Mouse (Mus musculus) cerebellum, adult 2 months (tissue): ENCODE data around the gene Tmem198. TPM values are rescaled to one million over a fixed set of nuclear protein-coding genes. Genes with fewer than 3 reads are reported as not detected.

Experiments used
- DNase-seq, 2 experiments: peaks; one replicate each; pipeline ENCODE4 v3.0.0; 2021
- H3K27ac ChIP-seq: fragments of 200-500 bp; 2 replicates; pipeline ENCODE4 v1.5.1; 2012; ENCODE audit warnings: low read length, control low read depth, inconsistent platforms; ENCODE audit not compliant: insufficient read depth
- H3K27me3 ChIP-seq: fragments of 200-500 bp; 2 replicates; pipeline ENCODE4 v1.6.1; 2012; ENCODE audit warnings: inconsistent platforms, mild to moderate bottlenecking, low read length, moderate library complexity; ENCODE audit not compliant: control insufficient read depth, insufficient read depth
- H3K4me1 ChIP-seq: fragments of 200-500 bp; 2 replicates; pipeline ENCODE4 v1.6.1; 2011; ENCODE audit warnings: low read length; ENCODE audit not compliant: control insufficient read depth, insufficient read depth
- H3K4me3 ChIP-seq: fragments of 200-500 bp; replicated peaks from 2 replicates; pipeline ENCODE3; 2011; ENCODE audit warnings: mild to moderate bottlenecking, low read depth, low read length, control low read depth; ENCODE audit not compliant: insufficient read depth
- CTCF ChIP-seq: fragments of 200-500 bp; IDR thresholded peaks from 2 replicates; pipeline ENCODE4 v1.5.1; 2011; ENCODE audit warnings: low read depth, mild to moderate bottlenecking, control low read depth, low read length, moderate library complexity, borderline replicate concordance; ENCODE audit not compliant: insufficient read depth
- POLR2A ChIP-seq: fragments of 200-500 bp; IDR thresholded peaks from 2 replicates; pipeline ENCODE4 v1.6.1; 2011; ENCODE audit warnings: low read length, control low read depth, borderline replicate concordance; ENCODE audit not compliant: insufficient read depth
- WGBS: fragments of 180-500 bp; shearing (Covaris S2); methylation state at CpG from one replicate; pipeline ENCODE4 v1.1.7; 2018; 5-methylcytosine and 5-hydroxymethylcytosine counted together
- polyA plus RNA-seq: library from polyadenylated mRNA; depleted of rRNA; stranded (reverse); fragments of >200 nt; gene quantifications from 2 replicates; pipeline ENCODE4 v1.2.3, GENCODE M21; 2012; rRNA removed

The Tmem198 gene
- polyA plus RNA-seq, 1 experiment = 41.3 TPM

DNA sequence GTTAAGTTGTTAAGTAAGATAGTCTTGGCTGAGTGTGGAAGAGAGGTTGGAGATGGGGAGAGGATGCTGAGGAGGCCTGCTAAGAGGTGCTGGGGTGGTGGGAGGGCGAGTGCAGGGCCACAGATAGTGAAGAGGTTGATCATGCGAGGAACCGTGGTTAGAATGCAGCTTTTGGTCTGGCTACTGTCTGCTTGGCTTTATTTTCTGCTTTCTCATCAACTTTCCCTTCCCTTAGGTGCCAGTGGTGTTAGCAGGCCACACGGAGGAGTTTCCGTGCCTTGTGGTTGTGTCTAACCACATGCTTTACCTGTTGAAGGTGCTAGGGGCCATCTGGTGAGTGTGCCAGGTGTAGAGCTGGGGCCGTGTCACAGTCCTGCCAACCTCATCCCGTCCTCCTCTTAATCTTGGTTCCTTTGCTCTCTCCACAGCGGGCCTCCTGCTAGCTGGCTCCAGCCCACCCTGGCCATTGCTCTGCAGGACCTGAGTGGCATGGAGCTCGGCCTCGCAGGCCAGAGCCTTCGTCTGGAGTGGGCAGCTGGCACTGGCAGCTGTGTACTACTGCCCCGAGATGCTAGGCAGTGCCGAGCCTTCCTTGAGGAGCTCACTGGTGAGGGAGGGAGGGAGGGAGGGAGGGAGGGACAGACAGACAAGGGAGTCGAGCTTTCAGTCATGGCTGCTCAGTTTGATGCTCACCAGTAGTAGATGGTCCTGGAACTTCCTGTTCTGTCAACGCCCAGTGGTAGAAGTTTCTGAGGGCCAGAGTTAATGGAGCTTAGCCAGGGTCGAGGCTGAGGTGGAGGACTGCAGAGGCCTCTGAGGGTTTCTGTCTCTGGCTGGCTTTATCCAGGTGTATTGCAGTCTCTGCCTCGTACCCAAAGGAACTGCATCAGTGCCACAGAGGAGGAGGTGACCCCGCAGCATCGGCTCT is 54.3 kb downstream of the Tmem198 start:
- no peak for DNase-seq
- H3K27me3 ChIP-seq = no peaks in the 10 kb centered on the region
- no peak for TF ChIP-seq POLR2A
- TF ChIP-seq CTCF = no peak
- 86% methylated on average over 19 of the region's 19 CpGs for WGBS
- no peaks in the 10 kb centered on the region for H3K4me1 ChIP-seq
- no peak overlapping the region for H3K4me3 ChIP-seq
- no peak overlapping the region for H3K27ac ChIP-seq

Other genes starting within 250 kb of the Tmem198 start
- gene A630095N17Rik, start 247.4 kb upstream of the Tmem198 start, polyA plus RNA-seq = not detected in 2 replicates
- 139 and 153 TPM in 2 replicates for gene Dnajb2, start 243.1 kb upstream of the Tmem198 start, polyA plus RNA-seq
- gene Ptprn, start 215.0 kb upstream of the Tmem198 start, polyA plus RNA-seq = 172 and 180 TPM in 2 replicates
- gene Resp18, start 201.1 kb upstream of the Tmem198 start, polyA plus RNA-seq = 226 and 275 TPM in 2 replicates
- gene Dnpep, start 161.5 kb upstream of the Tmem198 start, polyA plus RNA-seq = 87.0 and 87.1 TPM in 2 replicates
- 2.0 and 2.1 TPM in 2 replicates for gene Des, start 119.2 kb upstream of the Tmem198 start, polyA plus RNA-seq
- 122 and 143 TPM in 2 replicates for gene Speg, start 104.2 kb upstream of the Tmem198 start, polyA plus RNA-seq
- 155 and 187 TPM in 2 replicates for gene Gmppa, start 43.6 kb upstream of the Tmem198 start, polyA plus RNA-seq
- 2.1 and 2.8 TPM in 2 replicates for gene Asic4, start 29.1 kb upstream of the Tmem198 start, polyA plus RNA-seq
- gene Chpf, start 225 bp upstream of the Tmem198 start, polyA plus RNA-seq = 88.3 and 92.6 TPM in 2 replicates
- gene Obsl1, start 26.9 kb downstream of the Tmem198 start, polyA plus RNA-seq = 41.1 and 44.0 TPM in 2 replicates
- 64.7 and 68.6 TPM in 2 replicates for gene Inha, start 27.5 kb downstream of the Tmem198 start, polyA plus RNA-seq
- gene Stk11ip, start 42.0 kb downstream of the Tmem198 start, polyA plus RNA-seq = 29.3 and 29.8 TPM in 2 replicates
- gene Slc4a3, start 66.7 kb downstream of the Tmem198 start, polyA plus RNA-seq = 99.5 and 99.6 TPM in 2 replicates